Mouse (Mus musculus) neural tube, embryonic 14.5 days (tissue): ENCODE measurements around the gene Agpat4. TPM values are rescaled to one million over a fixed set of nuclear protein-coding genes. Genes with fewer than 3 reads are reported as not detected.

Experiments
- ATAC-seq: fragments of 200-750 bp; cut with Nextera tagmentation; 2 replicates; pipeline ENCODE4 v1.8.0; 2017; ENCODE audit warnings: low read depth, mild to moderate bottlenecking, moderate TSS enrichment, moderate library complexity
- H3K27ac ChIP-seq: fragments of 300-500 bp; sonication (generic); 2 replicates; pipeline ENCODE4 v1.5.1; 2014; ENCODE audit warnings: low read depth, mild to moderate bottlenecking, control low read depth, low read length, moderate library complexity, mixed read lengths
- H3K27me3 ChIP-seq: fragments of 300-500 bp; sonication (generic); 2 replicates; pipeline ENCODE4 v1.6.1; 2014; ENCODE audit warnings: low read length; ENCODE audit not compliant: control insufficient read depth, insufficient read depth
- H3K36me3 ChIP-seq: fragments of 300-500 bp; sonication (generic); 2 replicates; pipeline ENCODE4 v1.6.1; 2014; ENCODE audit warnings: low read length, mixed read lengths; ENCODE audit not compliant: control insufficient read depth, insufficient read depth
- H3K4me1 ChIP-seq: fragments of 300-500 bp; sonication (generic); 2 replicates; pipeline ENCODE4 v1.6.1; 2014; ENCODE audit warnings: low read length; ENCODE audit not compliant: control insufficient read depth, insufficient read depth
- H3K4me2 ChIP-seq: fragments of 300-500 bp; sonication (generic); 2 replicates; pipeline ENCODE4 v1.6.1; 2014; ENCODE audit warnings: mild to moderate bottlenecking, low read depth, low read length, control low read depth
- H3K4me3 ChIP-seq: fragments of 300-500 bp; sonication (generic); 2 replicates; pipeline ENCODE4 v1.5.1; 2014; ENCODE audit warnings: low read depth, low read length, control low read depth, mixed read lengths
- H3K9ac ChIP-seq: fragments of 300-500 bp; sonication (generic); replicated peaks from 2 replicates; pipeline ENCODE4 v1.6.1; 2014; ENCODE audit warnings: low read depth, mild to moderate bottlenecking, control low read depth, low read length, mixed read lengths
- H3K9me3 ChIP-seq: fragments of 300-500 bp; sonication (generic); 2 replicates; pipeline ENCODE4 v1.6.1; 2016; ENCODE audit warnings: low read length; ENCODE audit not compliant: control insufficient read depth
- WGBS: fragments of 180-500 bp; shearing (Covaris S2); extraction: QIAGEN DNeasy Blood & Tissue Kit; methylation state at CpG from one replicate; pipeline ENCODE4 v1.1.7; 2014; 5-methylcytosine and 5-hydroxymethylcytosine counted together
- polyA plus RNA-seq: library from polyadenylated mRNA; unstranded; fragments of >200 nt; fragmentation: Nextera tagmentation; extraction: Ambion mirVana; gene quantifications from 2 replicates; pipeline ENCODE4 v1.2.1, GENCODE M21; 2014

Gene Agpat4
- polyA plus RNA-seq, 1 experiment from 2014 or later: 36.5 TPM

DNA sequence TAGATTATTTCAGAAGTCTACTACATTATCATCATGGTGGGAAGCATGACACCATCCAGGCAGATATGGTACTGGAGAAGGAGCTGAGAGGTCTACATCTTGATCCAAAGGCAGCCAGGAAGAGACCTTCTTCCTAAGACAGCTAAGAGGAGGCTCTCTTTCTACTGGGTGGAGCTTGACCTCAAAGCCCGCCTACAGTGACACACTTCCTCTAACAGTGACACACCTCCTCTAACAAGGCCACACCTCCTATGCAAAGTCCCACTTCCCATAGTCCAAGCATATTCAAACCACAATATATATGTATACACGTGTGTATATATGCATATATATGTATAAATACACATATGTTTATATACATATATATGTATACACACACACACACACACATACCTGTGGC lies 32.5 kb downstream of the Agpat4 start:
- WGBS: 90% methylated on average over 2 of the region's 2 CpGs
- Histone ChIP-seq H3K9ac (no peak overlapping the region), H3K9me3 (no peaks in the 10 kb centered on the region), H3K4me2 (no peak overlapping the region), H3K4me1 (no peaks in the 10 kb centered on the region), H3K27ac (no peak overlapping the region), H3K4me3 (no peak overlapping the region), H3K27me3 (no peaks in the 10 kb centered on the region), H3K36me3 (peaks cover 7% of the 10 kb centered on the region; the same call in 1 of the 2 replicates)
- no peak for ATAC-seq

DNA sequence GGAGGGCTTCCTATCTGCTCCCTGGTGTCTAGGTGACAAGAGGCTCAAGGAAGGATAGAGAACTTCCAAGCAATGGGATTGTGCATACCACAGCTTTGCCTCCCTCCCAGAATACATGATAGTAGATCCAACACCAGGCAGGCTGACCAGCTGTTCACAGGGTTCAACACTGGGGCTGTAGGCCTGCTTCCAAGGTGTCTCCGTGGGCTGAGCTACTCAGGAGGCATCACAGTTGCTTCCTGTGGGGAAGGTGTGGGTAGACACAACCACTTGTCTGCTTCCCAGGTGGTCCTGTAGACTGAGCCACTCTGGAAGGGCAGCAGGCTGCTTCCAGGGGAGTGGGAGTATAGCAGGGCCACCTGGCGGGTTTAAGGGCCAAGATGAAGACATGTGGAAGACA lies 35.8 kb downstream of the Agpat4 start:
- H3K4me3 ChIP-seq: no peak overlapping the region
- H3K9ac ChIP-seq: no peak overlapping the region
- no peaks in the 10 kb centered on the region for H3K27me3 ChIP-seq
- 70% methylated on average over 2 of the region's 2 CpGs for WGBS
- no peak overlapping the region for H3K27ac ChIP-seq
- H3K36me3 ChIP-seq: peaks cover 7% of the 10 kb centered on the region; the same call in 1 of the 2 replicates
- H3K4me1 ChIP-seq: no peaks in the 10 kb centered on the region
- no peak overlapping the region for H3K4me2 ChIP-seq
- no peaks in the 10 kb centered on the region for H3K9me3 ChIP-seq
- ATAC-seq: no peak

DNA sequence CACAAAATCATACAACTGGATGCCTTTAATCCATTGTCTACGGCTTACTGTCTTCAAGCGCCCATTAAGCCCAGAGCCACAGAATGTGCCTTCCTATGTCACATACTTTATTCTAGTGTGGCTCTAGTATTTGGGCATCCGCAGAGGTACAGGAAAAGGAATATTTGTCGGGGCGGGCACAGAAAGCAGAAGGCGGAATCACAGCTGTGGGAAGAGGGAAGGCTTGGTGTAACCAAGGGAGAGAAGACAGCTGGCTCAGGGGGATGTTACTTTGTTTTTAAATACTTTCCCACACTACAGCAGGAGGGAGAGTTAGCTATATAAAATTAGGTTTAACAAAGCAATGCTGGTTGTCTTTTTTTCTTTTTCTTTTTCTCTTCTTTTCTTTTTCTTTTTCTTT lies 36.7 kb downstream of the Agpat4 start:
- Histone ChIP-seq H3K4me2 (no peak overlapping the region), H3K36me3 (peaks cover 7% of the 10 kb centered on the region; the same call in 1 of the 2 replicates), H3K27me3 (no peaks in the 10 kb centered on the region), H3K4me3 (no peak overlapping the region), H3K27ac (no peak overlapping the region), H3K9me3 (no peaks in the 10 kb centered on the region), H3K4me1 (no peaks in the 10 kb centered on the region), H3K9ac (no peak overlapping the region)
- WGBS: 89% methylated on average over 6 of the region's 6 CpGs
- ATAC-seq: no peak

DNA sequence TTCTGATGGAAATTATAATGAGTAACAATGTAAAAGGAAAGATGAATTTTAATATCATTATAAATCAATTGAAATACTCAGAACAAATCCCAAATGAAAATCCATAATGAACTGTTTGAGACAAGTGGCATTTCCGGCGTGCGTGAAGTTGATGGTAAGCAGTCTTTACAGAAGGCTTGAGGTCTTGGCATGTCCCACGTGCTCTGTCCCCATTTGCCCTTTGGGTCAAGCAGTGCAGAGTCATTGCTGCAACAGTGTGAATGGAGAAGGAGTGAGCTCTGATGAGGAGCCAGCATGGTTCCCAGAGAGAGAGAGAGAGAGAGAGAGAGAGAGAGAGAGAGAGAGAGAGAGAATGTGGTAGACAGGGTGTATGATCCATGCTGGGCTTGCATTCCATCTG lies 37.4 kb downstream of the Agpat4 start:
- Histone ChIP-seq H3K4me3 (no peak overlapping the region), H3K27ac (no peak overlapping the region), H3K36me3 (peaks cover 7% of the 10 kb centered on the region; the same call in 1 of the 2 replicates), H3K27me3 (no peaks in the 10 kb centered on the region), H3K4me2 (no peak overlapping the region), H3K9ac (no peak overlapping the region), H3K9me3 (no peaks in the 10 kb centered on the region), H3K4me1 (no peaks in the 10 kb centered on the region)
- WGBS: 71% methylated on average over 4 of the region's 4 CpGs
- no peak for ATAC-seq

DNA sequence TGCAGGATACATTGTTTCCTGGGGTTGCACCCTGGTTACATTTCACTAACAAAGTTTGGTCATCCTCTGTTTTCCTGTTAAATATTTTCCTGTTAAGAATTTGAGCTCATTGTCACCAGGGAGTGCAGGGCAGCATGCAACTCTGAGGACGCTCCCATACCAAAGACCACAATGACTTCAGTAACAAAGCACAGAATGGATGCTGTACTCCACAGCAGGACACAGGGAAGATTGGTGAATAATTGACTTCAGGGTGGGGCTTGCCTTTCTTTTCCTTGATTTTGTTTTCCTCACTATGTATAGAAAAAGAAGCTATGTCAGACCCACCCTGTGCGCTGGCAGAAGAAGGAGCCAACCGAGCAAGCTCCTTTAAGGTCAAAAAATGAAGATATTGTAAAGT lies 38.2 kb downstream of the Agpat4 start:
- no peaks in the 10 kb centered on the region for H3K4me1 ChIP-seq
- H3K36me3 ChIP-seq: peaks cover 7% of the 10 kb centered on the region; the same call in 1 of the 2 replicates
- no peaks in the 10 kb centered on the region for H3K27me3 ChIP-seq
- no peak overlapping the region for H3K9ac ChIP-seq
- H3K9me3 ChIP-seq: no peaks in the 10 kb centered on the region
- no peak overlapping the region for H3K4me3 ChIP-seq
- H3K4me2 ChIP-seq: no peak overlapping the region
- 34% methylated on average over 3 of the region's 3 CpGs for WGBS
- ATAC-seq: no peak
- H3K27ac ChIP-seq: no peak overlapping the region

DNA sequence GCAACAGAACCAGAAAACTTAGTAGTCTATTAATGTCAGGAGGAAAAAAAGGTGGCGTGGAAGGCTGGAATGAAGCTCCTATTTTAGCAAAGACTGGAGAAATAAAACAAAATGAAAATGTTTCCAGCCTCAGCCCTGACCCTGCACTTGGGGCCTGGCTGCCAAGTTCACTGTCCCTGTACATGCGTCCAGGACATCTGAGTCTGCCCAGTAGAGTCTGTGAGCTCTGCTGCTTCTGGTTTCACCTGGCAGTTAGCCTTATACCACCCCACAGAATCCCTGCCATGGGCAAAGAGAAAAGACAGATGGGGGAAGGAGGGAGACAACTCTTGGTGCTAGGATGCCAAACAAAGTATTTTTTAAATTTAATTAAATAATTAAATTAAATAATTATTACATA lies 38.7 kb downstream of the Agpat4 start:
- 88% methylated on average over 2 of the region's 2 CpGs for WGBS
- H3K4me3 ChIP-seq: no peak overlapping the region
- no peak overlapping the region for H3K4me2 ChIP-seq
- no peak overlapping the region for H3K9ac ChIP-seq
- no peaks in the 10 kb centered on the region for H3K9me3 ChIP-seq
- no peaks in the 10 kb centered on the region for H3K27me3 ChIP-seq
- H3K36me3 ChIP-seq: peaks cover 6% of the 10 kb centered on the region; the same call in 1 of the 2 replicates
- H3K27ac ChIP-seq: no peak overlapping the region
- no peak for ATAC-seq
- H3K4me1 ChIP-seq: no peaks in the 10 kb centered on the region

DNA sequence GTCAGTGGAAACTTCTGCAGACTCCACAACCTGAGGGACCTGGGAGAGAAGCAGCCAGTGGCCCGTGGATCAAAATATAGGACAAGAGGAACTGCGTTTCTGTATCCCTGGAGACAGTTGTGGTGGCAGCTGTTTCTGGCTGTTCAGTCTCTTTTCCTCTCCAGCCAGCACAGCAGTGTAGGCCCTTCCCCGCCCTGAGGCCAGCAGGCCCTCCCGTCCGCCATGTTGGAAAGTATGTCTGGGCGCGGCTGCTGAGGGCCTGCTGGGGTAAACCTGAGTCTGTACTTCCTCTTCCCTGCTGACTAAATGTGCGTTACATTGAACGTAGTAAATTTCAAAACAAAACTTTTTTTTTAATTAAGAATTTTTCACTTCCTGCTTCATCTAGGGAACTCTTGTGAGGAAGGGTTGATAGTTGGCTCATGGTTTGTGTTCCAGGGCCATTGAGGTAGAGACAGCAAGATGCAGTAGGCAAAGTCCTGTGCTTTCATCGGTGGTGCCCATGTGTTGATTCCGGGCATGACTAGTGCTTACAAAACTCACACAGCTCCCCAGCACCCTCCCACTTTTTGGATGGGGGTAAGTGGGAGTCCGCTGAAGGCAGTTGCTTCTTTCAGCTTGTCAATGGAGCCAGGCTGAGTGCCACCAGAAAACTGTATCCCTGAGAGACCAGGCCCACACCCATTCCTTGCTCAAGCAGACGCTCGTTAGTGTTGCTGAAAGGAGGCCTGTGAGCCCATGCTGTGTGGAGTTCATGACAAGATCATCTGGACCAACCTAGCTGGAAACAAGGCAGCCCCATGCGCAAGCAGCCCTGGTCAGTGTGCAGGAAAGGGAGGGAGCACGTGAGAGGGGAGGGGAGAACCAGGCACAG lies 40.9 kb downstream of the Agpat4 start:
- no peaks in the 10 kb centered on the region for H3K27me3 ChIP-seq
- no peak overlapping the region for H3K27ac ChIP-seq
- 0 out of 2 replicates have a peak, but pooled peaks cover 3% of the 10 kb centered on the region for H3K4me1 ChIP-seq
- H3K36me3 ChIP-seq: no peaks in the 10 kb centered on the region; the same call in 1 of the 2 replicates
- H3K4me2 ChIP-seq: no peak overlapping the region
- H3K9ac ChIP-seq: no peak overlapping the region
- no peak for ATAC-seq
- 90% methylated on average over 16 of the region's 16 CpGs for WGBS
- H3K9me3 ChIP-seq: no peaks in the 10 kb centered on the region
- H3K4me3 ChIP-seq: no peak overlapping the region

DNA sequence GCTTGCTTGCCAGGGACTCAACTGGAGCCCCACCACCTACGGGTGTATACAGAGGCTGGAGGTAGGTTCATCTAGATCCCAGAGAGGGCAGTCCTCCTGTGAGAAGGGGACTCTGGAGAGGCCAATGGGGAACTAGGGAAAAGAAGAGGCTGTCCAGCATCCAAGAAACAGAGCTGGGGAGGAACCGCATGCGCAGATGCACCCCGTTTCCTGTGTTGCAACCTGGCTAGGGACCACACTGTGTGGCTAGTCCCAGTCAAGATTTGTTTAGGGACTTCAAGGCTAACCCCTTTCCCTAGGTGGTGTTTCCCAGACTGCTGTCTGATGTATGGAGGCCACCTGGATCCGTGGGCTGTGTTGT lies 41.5 kb downstream of the Agpat4 start:
- no peak for ATAC-seq

DNA sequence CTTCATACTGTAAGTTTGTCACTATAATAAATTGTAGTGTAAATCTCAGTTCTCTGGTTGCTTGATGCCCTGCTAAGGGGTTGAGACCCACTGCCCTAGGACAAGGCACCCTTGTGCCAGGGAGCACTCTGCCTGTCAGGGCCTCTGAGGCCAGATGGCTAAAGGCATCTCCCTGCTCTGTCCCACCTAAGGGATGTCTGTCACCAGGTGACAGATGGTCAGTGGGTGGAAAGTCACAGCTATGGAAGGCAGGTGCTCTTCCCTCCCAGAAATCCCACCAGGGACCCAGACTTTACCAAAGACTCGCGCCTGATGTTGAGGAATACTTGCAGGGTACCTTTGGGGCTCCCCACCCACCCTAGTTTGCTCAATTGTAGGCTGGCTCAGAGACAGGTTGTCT lies 42.0 kb downstream of the Agpat4 start:
- no peaks in the 10 kb centered on the region for H3K9me3 ChIP-seq
- H3K36me3 ChIP-seq: no peaks in the 10 kb centered on the region; the same call in 1 of the 2 replicates
- H3K27ac ChIP-seq: no peak overlapping the region
- no peak for ATAC-seq
- no peaks in the 10 kb centered on the region for H3K27me3 ChIP-seq
- no peak overlapping the region for H3K9ac ChIP-seq
- H3K4me1 ChIP-seq: 0 out of 2 replicates have a peak, but pooled peaks cover 3% of the 10 kb centered on the region
- no peak overlapping the region for H3K4me2 ChIP-seq
- WGBS: 92% methylated on average over 2 of the region's 2 CpGs
- H3K4me3 ChIP-seq: no peak overlapping the region

More for the DNA sequence above, 41.5 kb downstream of the Agpat4 start:
- no peaks in the 10 kb centered on the region for H3K9me3 ChIP-seq
- 90% methylated on average over 5 of the region's 5 CpGs for WGBS
- H3K27ac ChIP-seq: no peak overlapping the region
- no peak overlapping the region for H3K4me2 ChIP-seq
- H3K4me1 ChIP-seq: 0 out of 2 replicates have a peak, but pooled peaks cover 3% of the 10 kb centered on the region
- no peak overlapping the region for H3K4me3 ChIP-seq
- H3K36me3 ChIP-seq: no peaks in the 10 kb centered on the region; the same call in 1 of the 2 replicates
- H3K27me3 ChIP-seq: no peaks in the 10 kb centered on the region
- H3K9ac ChIP-seq: no peak overlapping the region
